ENCODE assay signal across 9 mouse cellular contexts in genomic region chr8:121573275-121573674, GRCm38 (mm10). TPM values are rescaled to one million over a fixed set of nuclear protein-coding genes. Genes with fewer than 3 reads are reported as not detected.
A peak's percentile ranks its signal among the peaks of the same experiment; 100 is the strongest.
DNase-seq lines count a peak whose midpoint lies in the region; ATAC-seq and TF ChIP-seq lines count a peak whose summit lies in the region.
"Had no signal": no experiment of that assay in that cellular context is flagged by ENCODE, and none has a peak within 500 bp of the region (broad histone marks: within the 10 kb centered on the region; RNA-seq: fewer than 3 reads in every experiment).

No protein-coding gene starts in this region.

- H3K4me2 ChIP-seq in kidney, embryonic 16.5 days (replicated peaks; ENCODE audit: low read depth, low read length), result no peak overlapping the region

- 0 out of 2 replicates have a peak, but pooled peaks have one; percentile 6 for TF ChIP-seq CTCF in gastrocnemius, adult 2 months (IDR thresholded peaks at IDR 0.05)

- WGBS in kidney, embryonic 16.5 days, result 36% methylated on average over 3 of the region's 3 CpGs

- peaks cover 19% of the 10 kb centered on the region for H3K4me1 ChIP-seq in kidney, embryonic 16.5 days (ENCODE audit: insufficient read depth, low read length)

- no peaks in the 10 kb centered on the region for H3K27me3 ChIP-seq in kidney, embryonic 16.5 days (ENCODE audit: insufficient read depth, low read length)

- no peaks in the 10 kb centered on the region for H3K9me3 ChIP-seq in kidney, embryonic 16.5 days (ENCODE audit: low read length)

- peak; percentile 33 for DNase-seq in kidney, adult 18-20 months
- no peak for DNase-seq in kidney, adult 9 months
- peak; percentile 81 for DNase-seq in adipocyte (ENCODE audit: low spot score)
- peak; percentile 91 for DNase-seq in gastrocnemius, adult 2 months
- no peak for DNase-seq in frontal cortex, postnatal 14 days (ENCODE audit: low spot score in 2 of 2)
- no peak for DNase-seq in right cerebral cortex, adult 2 months (ENCODE audit: low spot score in 2 of 2)

- intact Hi-C loops in gastrocnemius, adult 2 months (cut with DNase I), result no loop called here

- H3K9ac ChIP-seq in kidney, embryonic 16.5 days (replicated peaks; ENCODE audit: low read length), result no peak overlapping the region

- H3K27ac ChIP-seq in gastrocnemius, adult 2 months, result peak overlapping the region; percentile 99
- H3K27ac ChIP-seq in kidney, embryonic 16.5 days (ENCODE audit: low read length), result no peak overlapping the region

- H3K36me3 ChIP-seq in kidney, embryonic 16.5 days (ENCODE audit: insufficient read depth, low read length), result no peaks in the 10 kb centered on the region

- peak overlapping the region; percentile 26; the same call in 1 of the 2 replicates for H3K4me3 ChIP-seq in gastrocnemius, adult 2 months
- H3K4me3 ChIP-seq in kidney, embryonic 16.5 days (ENCODE audit: low read length), result no peak overlapping the region

- peak; percentile 77 for ATAC-seq in kidney, embryonic 16.5 days (ENCODE audit: low FRiP score, low TSS enrichment)
- peak; percentile 57 for ATAC-seq in megakaryocyte, adult 5-6 weeks (ENCODE audit: poor library complexity, severe bottlenecking)

RNA-seq across cellular contexts. Expression of gene Fbxo31, which starts 5.3 kb away (rescaled TPM):
- total RNA-seq in gastrocnemius, adult 2 months (2021), result 100 to 1,000 TPM; 141 to 165 TPM
- polyA plus RNA-seq in kidney, embryonic 16.5 days (2015; fragmentation: Nextera tagmentation; extraction: Ambion mirVana), result 14.7 and 16.2 TPM in 2 replicates
- total RNA-seq in megakaryocyte, adult 5-6 weeks (2015), result 4.2 and 5.3 TPM in 2 replicates
- total RNA-seq in megakaryocyte, adult 5-6 weeks (2017), result 5.2 and 10.8 TPM in 2 replicates

RNA-seq across cellular contexts. Expression of gene Map1lc3b, which starts 16.9 kb away (rescaled TPM):
- 100 to 1,000 TPM; 166 to 175 TPM for total RNA-seq in gastrocnemius, adult 2 months (2021)
- polyA plus RNA-seq in kidney, embryonic 16.5 days (2015; fragmentation: Nextera tagmentation; extraction: Ambion mirVana), result 201 and 211 TPM in 2 replicates
- 124 and 139 TPM in 2 replicates for total RNA-seq in megakaryocyte, adult 5-6 weeks (2015)
- 141 and 163 TPM in 2 replicates for total RNA-seq in megakaryocyte, adult 5-6 weeks (2017)

RNA-seq across cellular contexts. Expression of gene 1700018B08Rik, which starts 29.2 kb away (rescaled TPM):
- total RNA-seq in gastrocnemius, adult 2 months (2021), result not detected
- polyA plus RNA-seq in kidney, embryonic 16.5 days (2015; fragmentation: Nextera tagmentation; extraction: Ambion mirVana), result not detected in 2 replicates
- not detected in 2 replicates for total RNA-seq in megakaryocyte, adult 5-6 weeks (2015)
- not detected in 2 replicates for total RNA-seq in megakaryocyte, adult 5-6 weeks (2017)
- total RNA-seq: hematopoietic stem cell, adult 5-6 weeks had no signal

Comparison
In these comparisons a context has a peak if more than half of its experiments do, and no peak if none do; other contexts are left out.
1. DNase-seq: peak in kidney, adult 18-20 months (single experiment), adipocyte (single experiment) and gastrocnemius, adult 2 months (single experiment); none in kidney, adult 9 months (single experiment), frontal cortex, postnatal 14 days (0 of 2) and right cerebral cortex, adult 2 months (0 of 2).
2. RNA of gene Fbxo31, which starts 5.3 kb away (total RNA-seq): 141 to 165 TPM in gastrocnemius, adult 2 months; 4.2 to 10.8 TPM in megakaryocyte, adult 5-6 weeks; every median in the first group is over 10 times any median in the second.